Mouse (Mus musculus): Measurements from ENCODE around the gene Cnnm3.

- TF ChIP-seq GATA1 (IDR thresholded peaks at IDR 0.05; ENCODE audit: low read length) (no peak), TAL1 (IDR thresholded peaks at IDR 0.05; ENCODE audit: low read length) (no peak)
Observed at GRCm38 (mm10) chr1:36487111-36487510, 24.6 kb upstream of the Cnnm3 start.

Measured in erythroblast, embryonic 14.5 days (primary cell).